Mouse (Mus musculus) E14TG2a.4 (cell line): ENCODE measurements around the gene Rmi1.

Source experiments
- CTCF ChIP-seq: conservative IDR thresholded peaks from 2 replicates; pipeline ENCODE4 v1.5.1; 2014; ENCODE audit warnings: low read length
- NANOG ChIP-seq: IDR thresholded peaks from 2 replicates; pipeline ENCODE4 v1.6.1; 2014; ENCODE audit warnings: borderline replicate concordance, low read length, mixed read lengths

DNA sequence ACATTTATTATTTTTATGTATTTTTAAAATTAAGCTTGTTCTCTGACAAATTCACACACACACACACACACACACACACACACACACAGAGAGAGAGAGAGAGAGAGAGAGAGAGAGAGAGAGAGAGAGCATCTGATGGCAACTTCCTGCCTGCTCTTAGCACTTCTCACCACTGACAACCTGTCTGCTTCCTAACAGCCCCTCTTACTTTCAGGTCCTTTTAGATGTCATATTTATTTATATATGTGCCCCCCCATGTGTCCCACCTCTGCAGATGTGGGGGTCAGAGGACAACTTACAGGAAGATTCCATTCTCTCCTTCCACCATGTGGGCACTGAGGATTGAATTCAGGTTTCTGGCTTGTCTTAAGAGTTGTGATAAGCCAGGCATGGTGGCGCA lies 17.2 kb downstream of the Rmi1 start:
- no peak for TF ChIP-seq CTCF
- no peak for TF ChIP-seq NANOG
